Mouse (Mus musculus) bone marrow macrophage, adult 2 months (primary cell): Measurements from ENCODE around the gene Rhot1. TPM values are rescaled to one million over a fixed set of nuclear protein-coding genes. Genes with fewer than 3 reads are reported as not detected.
A peak's percentile ranks its signal among the peaks of the same experiment; 100 is the strongest.

Experiments used
- H3K27ac ChIP-seq: 2 replicates; pipeline ENCODE4 v1.5.1; 2012; ENCODE audit warnings: low read depth, low read length; ENCODE audit not compliant: insufficient read depth
- H3K4me1 ChIP-seq: 2 replicates; pipeline ENCODE4 v1.6.1; 2012; ENCODE audit warnings: low read length; ENCODE audit not compliant: control insufficient read depth, insufficient read depth
- H3K4me3 ChIP-seq: 2 replicates; pipeline ENCODE4 v1.5.1; 2012; ENCODE audit warnings: mild to moderate bottlenecking, low read length, moderate library complexity; ENCODE audit not compliant: insufficient read depth
- CTCF ChIP-seq: IDR thresholded peaks from 2 replicates; pipeline ENCODE4 v1.5.1; 2012; ENCODE audit warnings: low read depth, mild to moderate bottlenecking, low read length, moderate library complexity
- POLR2A ChIP-seq: IDR thresholded peaks from 2 replicates; pipeline ENCODE4 v1.6.1; 2012; ENCODE audit warnings: mild to moderate bottlenecking, low read depth, low read length, borderline replicate concordance
- polyA plus RNA-seq: library from polyadenylated mRNA; stranded (reverse); fragments of >200 nt; gene quantifications from 2 replicates; pipeline ENCODE4 v1.2.4, GENCODE M21; 2012; ENCODE audit not compliant: missing spikeins, insufficient read depth, insufficient read length

The Rhot1 gene
- polyA plus RNA-seq, 1 experiment: 38.1 TPM

DNA sequence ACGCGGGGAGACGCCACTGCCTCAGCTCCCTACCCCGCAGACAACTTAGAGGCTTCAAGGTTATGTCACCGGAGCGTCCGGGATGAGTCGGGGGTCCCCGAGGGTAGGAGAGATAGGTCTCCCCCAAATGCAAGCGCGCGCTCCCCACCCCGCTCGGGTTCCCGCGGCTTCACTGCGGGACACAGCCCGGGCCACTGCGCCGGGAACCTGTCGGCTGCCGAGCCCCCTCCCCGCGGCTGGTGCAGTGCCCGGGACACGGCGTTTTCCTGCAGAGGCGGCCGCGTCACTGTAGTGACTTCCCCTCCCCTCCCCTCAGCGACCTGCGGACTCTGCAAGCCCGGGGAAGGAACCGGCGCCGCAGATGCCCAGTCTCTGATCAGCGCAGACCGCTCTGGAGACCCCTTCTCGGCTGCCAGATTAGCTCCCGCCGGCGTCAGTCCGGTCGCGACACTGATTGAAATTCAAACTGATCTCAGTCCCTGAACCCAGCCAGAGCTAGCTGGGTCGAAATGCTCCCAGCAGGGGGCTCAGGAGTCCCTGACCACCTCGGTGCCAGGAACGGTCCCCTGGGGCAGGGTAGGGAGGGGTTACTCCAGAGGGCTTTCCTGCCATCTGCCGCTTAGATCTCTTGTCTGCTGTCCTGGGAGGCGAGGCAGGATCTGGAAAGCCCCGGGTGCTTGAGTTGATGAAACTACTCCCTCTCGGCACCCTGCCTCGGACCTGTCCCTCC lies 92.7 kb downstream of the Rhot1 start:
- Histone ChIP-seq H3K27ac (no peak overlapping the region), H3K4me1 (no peaks in the 10 kb centered on the region), H3K4me3 (peak overlapping the region; percentile 39)
- TF ChIP-seq CTCF: no peak
- TF ChIP-seq POLR2A: no peak

DNA sequence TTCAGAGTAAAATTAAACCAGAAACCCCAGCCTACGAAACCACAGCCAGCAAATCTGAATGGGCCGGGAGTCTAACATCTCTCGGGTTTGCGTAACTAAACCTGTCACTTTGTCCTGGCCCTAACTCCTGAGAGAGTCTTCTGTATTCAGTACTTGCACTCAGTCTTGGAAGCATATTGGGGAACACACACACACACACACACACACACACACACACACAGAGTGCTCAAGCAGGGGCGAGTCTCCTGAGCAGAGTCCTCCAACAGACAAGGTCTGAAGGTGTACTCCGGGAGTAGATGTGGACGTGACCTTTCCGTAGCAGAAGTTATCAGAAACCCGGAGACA lies 93.2 kb downstream of the Rhot1 start:
- Histone ChIP-seq H3K4me1 (no peaks in the 10 kb centered on the region), H3K4me3 (peak overlapping the region; percentile 39), H3K27ac (no peak overlapping the region)
- TF ChIP-seq POLR2A (no peak), CTCF (no peak)

DNA sequence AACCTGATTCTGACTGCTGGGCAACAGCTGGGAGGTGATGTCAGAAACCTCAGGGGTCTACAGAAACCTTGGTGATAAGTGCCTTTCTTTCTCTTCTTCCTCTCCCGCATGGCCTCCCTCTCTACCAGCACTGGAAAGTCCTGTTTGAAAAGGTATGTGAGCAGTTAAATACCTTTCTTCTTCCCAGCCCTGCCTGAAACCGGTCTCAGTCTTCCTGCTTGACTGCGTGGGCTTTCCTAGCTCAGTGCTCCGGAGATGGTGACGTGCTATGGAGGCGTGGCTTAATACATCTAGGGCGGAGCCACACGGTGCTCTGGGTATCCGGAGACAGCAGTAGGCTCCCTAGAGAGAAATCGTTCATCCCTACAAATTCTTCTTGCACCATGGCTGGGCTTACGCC lies 93.7 kb downstream of the Rhot1 start:
- Histone ChIP-seq H3K27ac (no peak overlapping the region), H3K4me3 (no peak overlapping the region), H3K4me1 (no peaks in the 10 kb centered on the region)
- no peak for TF ChIP-seq CTCF
- no peak for TF ChIP-seq POLR2A

DNA sequence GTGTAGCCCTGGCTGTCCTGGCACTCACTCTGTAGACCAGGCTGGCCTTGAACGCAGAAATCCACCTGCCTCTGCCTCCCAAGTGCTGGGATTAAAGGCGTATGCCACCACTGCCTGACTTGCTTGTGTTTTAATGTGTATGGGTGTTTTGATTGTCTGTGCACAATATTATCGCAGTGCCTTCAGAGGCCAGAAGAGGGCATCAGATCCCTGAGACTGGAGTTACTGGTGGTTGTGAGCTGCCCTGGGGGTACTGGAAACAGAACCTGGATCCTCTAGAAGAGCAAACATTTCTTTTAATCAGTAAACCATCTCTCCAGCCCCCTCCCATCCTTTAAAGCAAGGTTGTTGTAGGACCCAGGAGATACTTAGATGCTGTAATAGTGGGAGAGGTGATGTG lies 94.9 kb downstream of the Rhot1 start:
- Histone ChIP-seq H3K27ac (no peak overlapping the region), H3K4me3 (no peak overlapping the region), H3K4me1 (no peaks in the 10 kb centered on the region)
- TF ChIP-seq POLR2A (no peak), CTCF (no peak)

DNA sequence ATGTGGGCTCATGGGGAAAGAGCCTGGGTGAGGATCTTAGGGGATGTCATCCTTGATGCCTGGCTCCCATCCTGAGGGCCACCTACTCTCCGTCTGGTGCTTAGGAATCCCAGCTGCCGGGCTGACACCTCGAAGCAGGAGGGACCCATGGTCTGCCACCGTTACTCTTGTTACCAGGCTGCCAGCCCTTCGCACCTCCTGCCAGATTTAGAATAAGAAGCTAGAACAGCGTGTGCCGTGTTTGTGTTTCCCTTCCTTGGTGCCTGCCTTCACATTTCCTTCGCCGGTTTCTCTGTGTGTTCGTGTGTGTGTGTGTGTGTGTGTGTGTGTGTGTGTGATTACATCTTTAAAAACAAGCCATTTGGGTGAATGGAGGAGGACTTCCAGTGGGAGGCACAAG lies 96.0 kb downstream of the Rhot1 start:
- TF ChIP-seq POLR2A: no peak
- no peak for TF ChIP-seq CTCF
- H3K4me1 ChIP-seq: no peaks in the 10 kb centered on the region
- H3K4me3 ChIP-seq: no peak overlapping the region
- H3K27ac ChIP-seq: no peak overlapping the region

DNA sequence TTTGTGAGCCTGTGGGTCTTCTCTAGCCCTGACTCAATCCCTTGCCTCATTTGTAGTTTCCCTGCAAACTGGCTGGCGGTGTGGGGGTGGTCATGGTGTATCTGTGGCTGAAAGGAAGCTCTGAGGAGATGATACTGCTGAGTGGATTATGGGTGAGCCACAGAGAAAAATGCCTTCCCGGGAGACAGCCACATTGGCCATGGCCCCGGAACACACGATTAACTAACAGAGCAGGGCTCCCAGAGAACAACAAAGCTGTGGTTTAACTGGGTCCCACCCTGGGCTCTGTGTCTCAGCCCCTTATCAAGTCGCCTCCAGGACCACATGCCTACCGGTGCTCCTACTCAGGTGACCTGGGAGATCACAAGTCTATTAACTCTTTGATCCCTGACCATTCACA lies 99.7 kb downstream of the Rhot1 start:
- no peaks in the 10 kb centered on the region for H3K4me1 ChIP-seq
- TF ChIP-seq POLR2A (no peak), CTCF (no peak)
- no peak overlapping the region for H3K4me3 ChIP-seq
- H3K27ac ChIP-seq: no peak overlapping the region

DNA sequence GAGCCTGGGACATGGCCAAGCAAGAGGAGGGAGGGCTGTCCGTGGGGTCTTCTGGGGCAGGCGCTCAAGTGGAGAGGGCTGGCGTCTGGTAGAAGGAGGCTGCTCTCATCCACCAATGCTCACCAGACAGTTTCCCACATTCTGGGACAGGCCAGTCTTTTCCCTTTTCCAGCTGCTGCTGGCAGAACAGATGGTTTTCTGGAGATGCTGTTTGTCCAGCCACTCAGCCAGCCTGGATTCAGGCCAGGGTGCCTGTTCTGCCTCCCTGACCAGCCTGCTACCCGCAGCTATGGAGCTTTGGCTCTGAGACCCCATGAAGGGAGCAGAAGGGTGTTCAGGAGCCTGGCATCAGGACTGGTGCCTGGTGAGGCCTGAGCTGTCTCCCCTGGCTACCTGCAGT lies 102.5 kb downstream of the Rhot1 start:
- TF ChIP-seq POLR2A: no peak
- no peak for TF ChIP-seq CTCF
- Histone ChIP-seq H3K27ac (no peak overlapping the region), H3K4me3 (no peak overlapping the region), H3K4me1 (no peaks in the 10 kb centered on the region)

DNA sequence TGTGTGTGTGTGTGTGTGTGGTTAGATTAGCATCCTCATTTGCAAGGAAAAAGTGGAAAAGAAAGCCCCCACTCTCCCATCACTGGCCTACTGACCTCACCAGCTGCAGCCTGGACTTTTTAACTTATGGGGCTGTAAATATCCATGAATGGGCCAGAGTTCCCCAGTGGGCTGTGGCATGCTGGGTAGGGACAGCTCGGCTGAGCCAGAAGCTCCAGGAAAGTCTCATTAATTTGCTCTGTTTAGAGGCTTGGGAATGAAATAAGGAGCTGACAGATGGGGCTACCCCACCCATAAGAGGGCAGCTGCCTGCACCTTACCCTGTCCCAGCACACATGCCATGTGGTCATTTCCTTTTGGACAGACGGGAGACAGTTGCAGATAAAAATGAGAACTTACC lies 103.2 kb downstream of the Rhot1 start:
- no peak for TF ChIP-seq POLR2A
- no peak for TF ChIP-seq CTCF
- Histone ChIP-seq H3K27ac (no peak overlapping the region), H3K4me3 (no peak overlapping the region), H3K4me1 (no peaks in the 10 kb centered on the region)

DNA sequence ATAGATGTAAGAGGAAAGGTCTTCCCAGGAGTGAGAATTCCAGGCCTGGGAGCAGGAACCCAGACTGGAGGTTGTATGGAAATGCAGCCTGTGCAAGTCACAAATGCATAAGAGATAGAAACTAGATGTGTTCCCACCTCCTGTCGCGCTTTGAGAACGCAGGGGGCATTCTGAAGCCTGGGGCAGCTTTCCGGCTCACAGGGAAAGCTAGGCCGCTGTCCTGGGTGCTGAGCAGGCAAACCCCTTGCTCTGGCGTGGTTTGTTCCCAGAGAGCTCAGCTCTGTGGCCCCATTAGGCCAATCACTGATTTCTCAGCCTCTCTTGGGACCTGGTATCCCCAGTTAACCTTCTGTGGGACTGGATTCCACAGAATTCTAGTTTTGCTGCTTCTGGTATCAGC lies 103.7 kb downstream of the Rhot1 start:
- Histone ChIP-seq H3K4me3 (no peak overlapping the region), H3K27ac (no peak overlapping the region), H3K4me1 (no peaks in the 10 kb centered on the region)
- TF ChIP-seq CTCF (no peak), POLR2A (no peak)

DNA sequence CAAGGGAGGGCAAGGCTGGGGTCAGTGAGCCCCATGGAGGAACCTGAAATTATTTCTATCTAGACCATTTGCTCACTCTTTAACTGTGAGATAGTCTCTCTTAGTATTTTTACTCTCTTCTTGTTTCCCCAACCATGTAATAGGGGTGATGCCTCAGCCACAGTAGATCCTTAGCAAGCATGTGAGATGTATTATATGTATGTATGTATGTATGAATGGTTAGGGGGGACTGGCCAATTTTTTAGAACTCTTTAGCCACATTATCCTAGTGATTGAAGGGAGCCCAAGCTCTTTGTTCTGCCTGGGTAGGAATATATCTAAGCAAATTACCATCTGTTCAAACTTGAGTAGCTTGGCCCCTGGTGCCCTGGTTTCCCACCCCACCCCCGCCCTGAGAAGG lies 104.6 kb downstream of the Rhot1 start:
- no peaks in the 10 kb centered on the region for H3K4me1 ChIP-seq
- H3K4me3 ChIP-seq: no peak overlapping the region
- TF ChIP-seq POLR2A (no peak), CTCF (no peak)
- H3K27ac ChIP-seq: no peak overlapping the region

DNA sequence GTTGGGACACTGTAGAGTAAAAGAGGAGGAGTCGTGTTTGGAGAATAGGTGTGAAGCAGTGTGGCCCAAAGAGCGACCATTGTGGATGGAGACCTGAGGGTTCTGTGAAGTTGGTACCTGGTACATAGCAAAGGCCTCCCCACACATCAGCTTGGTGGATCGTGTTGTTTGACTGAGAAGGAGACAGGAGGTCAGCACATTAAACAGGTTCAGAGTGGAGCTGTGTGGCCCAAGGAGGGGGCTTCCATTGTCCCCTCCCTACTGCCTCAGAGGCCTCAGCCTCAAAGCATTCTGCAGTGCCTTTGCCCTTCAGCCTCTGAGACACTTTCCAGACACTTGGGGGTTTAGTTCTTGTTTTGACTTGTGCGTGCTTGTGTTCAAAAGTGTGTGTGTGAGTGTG lies 105.1 kb downstream of the Rhot1 start:
- H3K4me1 ChIP-seq: no peaks in the 10 kb centered on the region
- TF ChIP-seq POLR2A: no peak
- TF ChIP-seq CTCF: no peak
- no peak overlapping the region for H3K27ac ChIP-seq
- H3K4me3 ChIP-seq: no peak overlapping the region
